Mouse (Mus musculus): ENCODE results near the gene Onecut1.

The Onecut1 gene

DNA sequence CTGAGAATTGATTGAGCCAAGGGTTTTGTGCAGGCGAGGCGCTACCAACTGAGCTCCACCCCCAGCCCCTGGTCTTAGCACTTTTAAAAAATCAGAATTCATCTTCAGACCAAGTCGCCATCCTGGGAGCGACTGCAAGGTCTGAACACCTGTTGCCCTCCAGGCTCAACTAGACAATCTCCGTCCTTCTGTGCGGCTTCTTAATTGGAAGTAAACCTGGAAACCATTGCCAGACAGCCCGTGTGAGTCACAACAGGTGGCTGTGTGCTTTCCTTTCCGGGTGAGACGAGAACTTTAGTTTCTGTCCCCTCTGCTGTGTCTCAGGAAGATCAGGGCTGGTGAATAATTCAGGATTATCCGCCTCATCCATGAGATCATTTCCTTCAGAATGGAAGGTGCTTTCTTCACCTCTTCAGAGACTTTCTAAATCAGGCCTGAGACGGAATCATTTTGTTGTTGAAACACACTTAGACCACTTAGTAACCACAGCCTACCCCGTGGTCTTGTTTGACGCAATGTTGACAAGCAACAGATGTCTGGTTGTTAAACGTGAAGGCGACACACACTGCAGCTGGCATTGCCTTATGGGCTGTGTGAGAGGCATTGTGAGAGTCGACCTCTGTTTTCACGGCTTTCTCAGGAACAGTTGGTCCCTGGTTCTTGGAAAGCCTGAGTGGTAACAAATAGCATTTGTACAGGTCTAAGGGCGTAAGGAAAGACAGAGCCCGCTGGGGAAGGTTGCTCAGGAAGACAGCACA, 51.1 kb downstream of the Onecut1 start:
- DNase-seq (ENCODE audit: low spot score): no peak

DNA sequence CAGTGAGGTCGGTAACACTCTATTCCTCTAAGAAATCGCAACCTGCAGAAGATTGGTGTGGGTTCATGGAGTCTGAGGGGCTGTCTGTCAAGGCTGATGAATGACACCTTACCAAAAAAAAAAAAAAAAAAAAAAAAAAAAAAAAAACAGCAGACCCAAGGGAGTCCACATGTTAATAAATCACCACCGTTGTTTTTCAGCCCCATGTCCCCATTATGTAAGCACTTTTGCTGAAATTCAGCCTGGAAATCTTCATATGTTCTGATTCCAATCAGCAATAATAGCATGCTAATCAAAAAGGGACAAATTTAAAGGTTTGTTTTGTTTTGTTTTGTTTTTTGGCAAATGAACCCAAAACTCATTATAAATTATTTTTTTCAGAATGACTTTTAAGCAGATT, 53.9 kb downstream of the Onecut1 start:
- DNase-seq (ENCODE audit: low spot score): no peak

DNA sequence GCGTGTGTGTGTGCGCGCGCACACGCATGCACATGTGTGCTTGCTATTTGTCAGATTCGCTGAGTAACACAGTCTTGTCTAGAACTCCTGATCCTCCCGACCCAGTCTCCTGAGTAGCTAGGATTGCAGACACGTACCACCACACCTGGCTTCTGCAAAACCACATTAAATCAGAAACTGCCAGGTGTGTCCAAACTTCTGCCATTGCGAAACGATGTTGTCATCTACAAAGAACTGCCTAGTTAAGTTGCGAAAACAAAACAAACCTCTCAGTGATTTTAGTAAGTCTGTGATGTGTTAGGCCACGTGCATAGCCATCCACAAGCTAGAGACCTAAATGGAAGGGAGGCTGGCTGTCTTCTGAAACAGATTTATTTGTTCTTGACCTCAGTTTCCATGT, 58.7 kb downstream of the Onecut1 start:
- DNase-seq (ENCODE audit: low spot score): no peak

DNA sequence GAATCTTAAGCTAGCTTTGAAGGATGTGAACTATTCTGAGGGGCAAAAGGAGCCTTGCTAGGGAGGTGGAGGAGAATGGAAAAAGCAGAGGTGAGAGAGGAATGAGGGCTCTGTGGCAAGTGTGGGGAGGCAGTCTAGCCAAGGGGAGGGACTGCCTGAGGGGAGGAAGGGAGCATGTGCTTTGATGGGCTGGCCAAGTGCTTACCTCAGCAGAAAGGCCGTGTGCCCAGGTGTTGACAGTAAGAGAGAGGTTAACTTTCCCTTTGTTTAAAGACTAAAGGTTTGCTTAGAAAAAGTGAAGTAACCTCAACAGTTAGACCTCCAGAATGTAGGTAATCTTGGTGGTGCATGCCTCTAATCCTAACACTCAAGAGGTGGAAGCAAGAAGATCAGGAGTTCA, 59.7 kb downstream of the Onecut1 start:
- DNase-seq (ENCODE audit: low spot score): no peak

DNA sequence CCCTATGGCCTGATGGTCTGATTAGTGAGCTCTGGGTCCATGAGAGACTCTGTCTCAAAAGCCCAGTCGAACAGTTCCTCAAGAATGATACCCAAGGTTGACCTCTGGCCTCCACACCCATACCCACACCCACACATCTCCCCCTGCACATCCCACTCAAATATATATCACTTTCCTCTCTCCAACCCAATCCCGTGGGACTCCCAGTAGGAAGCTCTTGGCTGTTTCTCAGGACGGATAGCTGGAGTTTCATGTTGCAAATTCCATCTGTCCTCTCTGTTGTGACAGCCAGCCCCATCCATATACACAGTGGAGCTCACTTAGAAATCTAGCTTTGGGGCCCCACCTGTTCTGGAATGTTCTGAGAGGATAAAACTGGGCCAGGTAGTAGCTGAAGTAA, 61.2 kb downstream of the Onecut1 start:
- DNase-seq (ENCODE audit: low spot score): no peak

DNA sequence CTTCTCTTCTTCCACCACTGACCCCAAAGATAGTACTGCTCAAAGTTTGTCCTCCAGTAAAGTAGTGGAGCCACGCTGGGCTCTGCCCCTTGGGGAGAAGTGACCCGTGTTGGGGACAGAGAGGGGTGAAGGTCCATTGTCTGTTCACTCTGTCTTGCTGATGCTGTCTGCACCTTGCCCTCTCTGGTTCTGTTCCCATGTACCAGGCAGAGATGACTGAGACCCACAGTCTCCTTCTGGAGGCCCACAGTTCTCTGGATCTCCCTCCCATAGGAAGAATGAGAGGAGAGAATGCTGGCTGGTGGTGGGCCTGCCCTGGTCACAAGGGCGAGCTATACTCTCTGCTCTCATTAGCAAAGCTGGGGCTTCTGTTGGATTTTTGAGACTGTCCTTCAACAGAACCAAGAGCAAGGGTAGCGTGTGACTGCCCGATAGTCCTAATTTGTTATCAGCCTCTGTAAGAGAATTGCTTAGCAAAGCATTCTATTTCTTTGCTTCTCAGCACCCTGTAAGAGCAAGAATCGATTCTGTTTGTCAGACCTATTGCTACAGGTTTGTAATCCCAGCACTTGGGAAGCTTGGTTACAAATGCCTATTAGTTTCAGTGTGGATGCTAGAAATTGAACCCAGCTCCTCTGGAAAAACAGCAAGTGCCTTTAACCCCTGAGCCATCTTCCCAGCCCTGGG, 61.7 kb downstream of the Onecut1 start:
- DNase-seq (ENCODE audit: low spot score): no peak

DNA sequence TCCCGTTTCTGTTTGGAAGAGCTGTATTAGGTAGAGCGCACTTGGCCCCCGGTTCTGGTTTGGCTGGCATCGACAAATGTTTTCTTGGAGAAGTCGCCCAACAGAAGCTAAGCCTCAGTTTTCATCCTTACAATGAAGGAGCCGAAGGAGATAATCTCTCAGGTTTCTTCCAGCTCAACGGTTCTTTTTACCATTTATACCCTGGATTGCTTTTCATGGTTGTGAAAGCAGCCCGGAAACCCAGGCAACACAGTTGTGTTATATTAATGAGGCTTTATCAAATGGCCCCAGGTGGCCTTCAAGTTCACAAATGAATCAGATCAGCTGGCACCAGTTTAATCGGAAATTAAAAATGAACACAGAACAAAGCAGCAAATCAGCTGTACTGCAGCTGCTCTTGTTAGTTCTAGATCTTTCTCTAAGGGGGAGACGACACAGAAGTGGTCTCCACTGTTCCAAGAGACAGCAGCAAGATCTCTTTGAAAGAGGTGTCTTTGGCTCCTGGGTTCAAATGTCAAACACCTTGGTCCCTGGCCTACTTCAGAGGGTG, 63.6 kb downstream of the Onecut1 start:
- DNase-seq (ENCODE audit: low spot score): no peak

DNA sequence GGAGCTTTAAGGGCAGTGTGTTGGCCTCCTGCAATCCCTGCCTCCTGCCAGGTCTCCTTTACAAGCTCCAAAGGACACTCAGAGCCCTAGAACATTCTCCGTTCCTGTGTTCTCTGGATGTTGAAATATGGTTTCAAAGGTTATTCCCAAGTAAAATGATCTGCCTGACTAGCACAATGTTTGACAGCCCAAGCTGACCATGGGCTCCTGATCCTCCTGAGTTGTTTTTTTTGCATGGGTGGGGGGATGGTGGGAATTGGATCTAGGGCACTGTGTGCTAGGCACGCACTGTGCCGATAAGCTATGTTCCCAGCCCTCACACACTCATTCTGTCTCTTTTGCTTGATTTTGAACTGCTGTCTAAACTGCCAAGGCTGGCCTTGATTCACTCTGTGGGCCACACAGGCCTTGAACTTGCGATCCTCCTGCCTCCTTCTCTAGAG, 68.3 kb downstream of the Onecut1 start:
- no peak for DNase-seq (ENCODE audit: low spot score)

DNA sequence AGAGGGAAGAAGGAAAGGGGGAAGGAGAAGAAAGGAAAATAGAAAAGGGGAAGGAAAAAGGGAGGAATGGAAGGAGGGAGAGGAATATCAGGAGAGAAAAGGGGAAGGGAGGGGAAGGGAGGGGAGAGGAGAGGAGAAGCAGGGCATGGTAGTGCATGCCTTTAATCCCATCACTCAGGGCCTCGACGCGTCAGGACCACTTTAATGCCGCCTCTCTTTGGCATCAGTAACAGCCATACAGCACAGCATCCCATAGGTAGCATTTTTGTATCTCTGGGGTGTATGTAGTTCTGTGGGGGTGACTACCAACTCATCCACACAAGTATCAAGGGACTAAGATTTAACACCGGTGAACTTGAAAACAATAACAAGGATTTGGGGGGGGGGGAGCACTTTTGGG, 68.9 kb downstream of the Onecut1 start:
- DNase-seq (ENCODE audit: low spot score): no peak

DNA sequence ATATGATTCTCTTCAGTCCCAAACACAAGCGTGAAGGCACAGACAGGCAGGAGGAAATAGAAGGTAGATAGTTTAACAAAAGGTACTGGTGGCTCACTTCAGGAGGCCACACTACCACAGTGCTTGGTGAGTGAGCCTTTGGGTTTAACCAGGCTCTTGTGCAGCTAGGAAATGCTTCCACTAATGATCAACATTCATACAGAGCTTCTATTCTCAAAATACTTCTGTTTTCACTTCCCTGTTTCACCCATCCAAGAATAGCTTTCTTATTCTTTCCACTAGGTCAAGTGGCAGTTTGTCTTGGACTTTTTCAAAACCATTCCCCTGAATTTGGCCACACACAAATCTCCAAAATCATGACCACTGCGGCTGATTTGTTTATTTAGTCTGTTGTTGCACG, 73.6 kb downstream of the Onecut1 start:
- no peak for DNase-seq (ENCODE audit: low spot score)

DNA sequence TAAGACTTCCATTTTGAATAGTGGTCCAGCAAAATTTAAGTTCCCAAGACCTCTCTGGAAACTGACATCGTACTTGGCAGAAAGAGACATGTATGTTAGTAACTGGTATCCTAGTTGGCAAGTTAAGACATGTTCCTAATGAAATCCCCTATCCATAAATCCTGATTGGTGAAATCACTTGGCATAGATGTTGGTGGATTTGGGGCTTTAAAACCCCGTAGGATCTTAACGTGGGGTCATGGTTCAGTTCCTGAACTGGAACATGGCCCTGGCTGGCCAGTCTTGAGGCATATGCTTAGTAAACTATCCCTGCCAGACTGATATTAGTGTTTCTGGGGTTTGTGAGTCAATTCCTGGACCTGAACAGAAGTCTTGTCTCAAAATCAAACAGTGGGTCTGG, 76.0 kb downstream of the Onecut1 start:
- DNase-seq (ENCODE audit: low spot score): no peak

DNA sequence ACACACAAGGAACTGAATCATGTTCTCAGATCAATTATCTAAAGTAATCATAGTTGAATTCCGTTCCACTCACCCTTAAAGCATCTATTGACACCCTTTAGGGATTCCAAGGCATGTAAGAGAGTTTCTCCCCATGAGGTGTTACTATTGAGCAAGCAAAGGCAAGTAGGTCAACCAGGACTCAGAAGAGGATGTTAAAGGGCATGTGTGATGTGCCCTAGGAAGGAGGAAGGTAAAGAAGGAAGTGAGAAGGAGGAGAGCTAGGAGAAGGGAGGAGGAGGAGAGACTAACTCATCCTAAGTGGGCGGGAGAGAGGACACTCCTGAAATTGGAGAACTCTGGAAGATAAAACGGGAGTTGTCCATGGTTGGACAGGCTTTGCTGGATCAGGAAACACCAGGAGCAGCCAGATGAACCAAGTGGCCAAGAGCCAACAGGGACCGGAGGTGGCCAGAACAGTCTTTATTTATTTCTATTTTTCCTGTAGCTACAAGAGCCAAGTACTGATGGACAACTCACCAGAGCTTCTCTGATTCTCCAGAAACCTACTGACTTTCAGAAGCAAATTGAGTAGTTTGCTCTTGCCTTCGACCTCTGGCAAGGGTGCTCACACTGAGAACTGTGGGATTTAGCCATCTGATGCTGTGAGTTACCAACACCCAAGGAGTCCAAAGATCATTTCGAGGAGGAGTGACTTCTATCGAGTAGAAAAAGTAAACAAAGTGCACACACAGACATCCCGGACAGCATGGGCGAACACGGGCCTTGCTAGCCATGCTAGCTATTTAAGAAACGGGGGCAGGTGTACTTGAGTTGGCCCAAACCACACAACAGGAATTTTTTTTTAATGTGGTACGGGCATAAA, 77.2 kb downstream of the Onecut1 start:
- DNase-seq (ENCODE audit: low spot score): no peak

All from urinary bladder, postnatal 10 days (tissue).